Comparison of ENCODE assay signal across 13 mouse cellular contexts in the genomic region with DNA sequence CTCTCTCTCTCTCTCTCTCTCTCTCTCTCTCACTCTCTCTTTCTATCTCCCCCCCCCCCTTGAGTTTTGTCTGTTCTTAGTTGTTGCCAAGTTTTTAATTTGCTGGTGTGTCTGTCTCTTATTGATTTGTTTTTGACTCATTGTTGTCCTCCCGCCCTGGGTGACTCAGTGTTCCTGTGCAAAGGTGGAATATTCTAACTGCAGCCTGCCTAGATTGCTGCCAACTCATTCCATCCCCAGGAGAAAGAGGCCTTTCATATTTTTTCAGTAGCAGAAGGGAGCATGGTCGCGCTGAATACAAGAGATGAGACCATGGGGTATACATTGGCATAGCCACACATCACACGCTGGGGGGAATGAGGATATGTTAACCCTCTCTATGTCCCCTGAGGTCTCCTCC.
"Had no signal": no experiment of that assay in that cellular context is flagged by ENCODE, and none has a peak within 500 bp of the region (broad histone marks: within the 10 kb centered on the region; RNA-seq: fewer than 3 reads in every experiment).

No protein-coding gene starts in this region.

- H3K27ac ChIP-seq: liver, embryonic 13.5 days; stomach, postnatal 0 days had no signal

- H3K27me3 ChIP-seq: liver, embryonic 13.5 days had no signal

- H3K4me3 ChIP-seq: liver, embryonic 13.5 days had no signal

- DNase-seq: kidney, postnatal 14 days; kidney, postnatal 4 days; liver, embryonic 13.5 days; lung, adult 2 months; lung, postnatal 14 days; lung, postnatal 4 days; midbrain, embryonic 14.5 days; right cerebral cortex, postnatal 14 days; right cerebral cortex, postnatal 4 days; thymus, adult 2 months; thymus, postnatal 14 days; thymus, postnatal 4 days had no signal
